Mouse (Mus musculus) layer of hippocampus, adult 9-11 months (tissue): ENCODE measurements at regions not wholly inside any gene's neighbourhood (a gene's known extent, or its start where the extent isn't known, plus 50 kb on each side); places are given as distances from the start of the nearest gene placed in this dataset.

Source experiments
- DNase-seq: peaks from one replicate; pipeline ENCODE4 v3.0.0; 2022

DNA sequence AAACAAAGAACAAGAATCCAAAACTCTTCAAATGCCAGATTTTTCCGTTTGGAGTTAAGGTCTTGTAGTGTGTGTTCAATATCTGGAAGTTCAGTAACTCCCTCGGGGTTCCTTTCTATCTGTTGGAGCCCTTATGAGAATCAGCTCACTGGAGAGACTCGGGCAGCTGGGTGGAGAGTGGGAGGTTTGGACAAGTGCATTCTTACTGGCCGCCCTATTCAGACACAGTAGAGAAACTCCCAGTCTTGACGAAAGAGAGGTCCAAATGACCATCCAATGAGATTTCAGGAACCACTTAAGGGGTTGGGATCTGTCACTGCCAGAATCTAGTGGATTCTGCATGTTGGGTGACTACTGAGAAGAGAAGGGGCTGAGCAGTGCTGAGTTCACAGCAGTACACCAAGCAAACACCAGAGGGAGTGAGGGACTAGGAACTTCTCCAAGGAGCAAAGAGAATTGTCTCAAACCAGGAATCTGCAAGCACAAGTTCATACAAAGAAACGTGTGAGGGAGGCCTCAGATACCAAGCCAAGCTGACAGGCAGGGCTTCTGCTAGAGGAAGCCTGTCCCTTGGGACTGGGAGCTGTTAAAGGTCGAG lies 310.0 kb upstream of the Magi2 start:
- peak; percentile 34 for DNase-seq

DNA sequence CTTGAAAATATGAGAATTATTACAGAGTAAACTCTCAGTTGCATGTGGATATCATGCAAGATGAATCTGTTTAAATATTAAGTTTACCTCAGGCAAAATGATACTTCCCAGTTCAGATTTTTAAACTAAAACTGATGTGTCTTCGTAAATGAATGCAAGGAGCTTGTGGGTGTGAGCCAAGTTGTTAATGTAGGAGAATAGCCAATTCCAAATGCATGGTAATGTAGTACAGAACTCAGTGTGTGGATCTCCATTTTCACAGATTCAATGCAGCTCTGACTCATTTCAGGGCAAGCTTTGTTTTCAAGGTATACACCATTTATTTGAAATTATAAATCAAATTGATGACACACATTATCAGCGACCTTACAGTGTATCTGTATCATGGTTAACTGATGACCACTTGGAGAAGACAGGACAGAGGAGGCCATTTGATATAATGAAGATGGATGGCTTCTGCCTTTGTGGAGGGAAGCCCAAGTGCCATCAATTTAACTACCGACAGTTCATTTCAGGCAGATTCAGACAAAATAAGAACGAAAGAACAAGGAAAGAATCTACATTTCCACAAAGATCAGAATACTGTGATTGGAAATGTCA lies 272.9 kb upstream of the Magi2 start:
- no peak for DNase-seq
